Mouse (Mus musculus) erythroblast, adult 5-6 weeks (primary cell): ENCODE results near the gene Tfip11. TPM values are rescaled to one million over a fixed set of nuclear protein-coding genes. Genes with fewer than 3 reads are reported as not detected.
"Not testable (repeated sequence)": the region's sequence is repeated elsewhere in the genome, so short reads cannot be mapped to it uniquely, and the experiment has no call there.

Experiments used
- ATAC-seq: replicated peaks from 2 replicates; pipeline ENCODE4 v1.8.0; 2016; ENCODE audit warnings: moderate number of reproducible peaks, mild to moderate bottlenecking, moderate TSS enrichment, inconsistent platforms; ENCODE audit not compliant: poor library complexity, low FRiP score, severe bottlenecking
- total RNA-seq, 2 experiments: library from RNA; stranded (forward) in 1 of 2; stranded (reverse) in 1 of 2; fragments of 150-400 nt in 1 of 2; fragments of 200-764, 138-1000 nt in 1 of 2; gene quantifications; 2 replicates each; pipeline versions ENCODE4 v1.2.3 to v1.2.4; 2015 to 2017; ENCODE audit warnings: low replicate concordance in 2 of 2

Gene Tfip11
- total RNA-seq, 2 experiments from 2014 or later: 3.5 to 3.9 TPM

- no peak for ATAC-seq
Measured at GRCm38 (mm10) chr5:112317328-112317727, 8.8 kb upstream of the Tfip11 start.

DNA sequence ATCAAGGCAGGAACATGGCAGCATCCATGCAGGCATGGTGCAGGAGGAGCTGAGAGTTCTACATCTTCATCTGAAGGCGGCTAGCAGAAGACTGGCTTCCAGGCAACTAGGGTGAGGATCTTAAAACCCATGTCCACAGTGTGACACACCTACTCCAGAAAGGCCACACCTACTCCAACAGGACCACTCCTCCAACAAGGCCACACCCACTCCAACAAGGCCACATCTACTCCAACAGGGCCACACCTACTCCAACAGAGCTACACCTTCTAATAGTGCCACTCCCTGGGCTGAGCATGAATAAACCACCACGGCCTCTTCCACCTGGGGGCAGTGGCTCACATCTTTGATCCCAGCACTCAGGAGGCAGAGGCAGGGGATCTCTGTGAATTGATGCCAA is 6.8 kb upstream of the Tfip11 start:
- not testable (repeated sequence) for ATAC-seq

DNA sequence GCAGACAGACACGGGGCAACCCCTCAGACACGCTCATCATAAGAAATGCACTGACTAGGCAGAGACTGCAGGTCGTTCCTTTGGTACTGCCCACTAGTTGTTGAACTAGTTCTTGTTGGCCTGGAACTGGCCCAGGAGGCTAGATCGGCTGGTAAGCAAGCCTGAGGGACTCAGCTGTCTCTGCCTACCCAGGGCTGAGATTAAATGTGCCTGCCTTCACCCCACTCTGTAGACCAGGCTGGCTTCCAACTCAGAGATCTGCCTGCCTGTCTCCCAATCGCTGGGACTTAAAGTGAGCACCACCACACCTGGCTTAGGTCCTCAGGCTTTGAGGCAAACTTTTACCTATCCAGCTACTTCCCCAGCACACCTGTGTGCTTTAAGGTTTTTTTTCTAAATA is 5.8 kb upstream of the Tfip11 start:
- no peak for ATAC-seq

- no peak for ATAC-seq
Measured at GRCm38 (mm10) chr5:112320936-112321335, 5.2 kb upstream of the Tfip11 start.

DNA sequence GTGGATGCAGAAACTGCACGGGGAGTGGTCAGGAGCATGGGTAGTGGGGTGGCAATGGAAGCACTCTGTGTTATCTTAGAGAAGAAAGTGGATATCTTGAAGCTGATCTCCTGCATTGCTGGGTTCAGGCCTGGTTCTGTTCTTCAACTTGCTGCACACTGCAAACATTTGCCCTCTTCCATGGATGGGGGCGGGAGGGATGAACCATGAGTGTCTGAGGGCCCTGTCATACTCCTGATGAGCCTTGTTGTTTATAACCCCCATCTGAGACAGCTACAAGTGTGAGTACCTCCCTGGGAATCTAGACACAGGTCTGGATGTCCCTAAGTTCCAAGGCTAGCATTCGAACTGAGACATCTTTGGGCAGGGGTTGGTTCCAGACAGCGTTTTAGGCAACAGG is 4.8 kb upstream of the Tfip11 start:
- no peak for ATAC-seq

GRCm38 (mm10) chr5:112323246-112323645 is 2.9 kb upstream of the Tfip11 start:
- no peak for ATAC-seq

DNA sequence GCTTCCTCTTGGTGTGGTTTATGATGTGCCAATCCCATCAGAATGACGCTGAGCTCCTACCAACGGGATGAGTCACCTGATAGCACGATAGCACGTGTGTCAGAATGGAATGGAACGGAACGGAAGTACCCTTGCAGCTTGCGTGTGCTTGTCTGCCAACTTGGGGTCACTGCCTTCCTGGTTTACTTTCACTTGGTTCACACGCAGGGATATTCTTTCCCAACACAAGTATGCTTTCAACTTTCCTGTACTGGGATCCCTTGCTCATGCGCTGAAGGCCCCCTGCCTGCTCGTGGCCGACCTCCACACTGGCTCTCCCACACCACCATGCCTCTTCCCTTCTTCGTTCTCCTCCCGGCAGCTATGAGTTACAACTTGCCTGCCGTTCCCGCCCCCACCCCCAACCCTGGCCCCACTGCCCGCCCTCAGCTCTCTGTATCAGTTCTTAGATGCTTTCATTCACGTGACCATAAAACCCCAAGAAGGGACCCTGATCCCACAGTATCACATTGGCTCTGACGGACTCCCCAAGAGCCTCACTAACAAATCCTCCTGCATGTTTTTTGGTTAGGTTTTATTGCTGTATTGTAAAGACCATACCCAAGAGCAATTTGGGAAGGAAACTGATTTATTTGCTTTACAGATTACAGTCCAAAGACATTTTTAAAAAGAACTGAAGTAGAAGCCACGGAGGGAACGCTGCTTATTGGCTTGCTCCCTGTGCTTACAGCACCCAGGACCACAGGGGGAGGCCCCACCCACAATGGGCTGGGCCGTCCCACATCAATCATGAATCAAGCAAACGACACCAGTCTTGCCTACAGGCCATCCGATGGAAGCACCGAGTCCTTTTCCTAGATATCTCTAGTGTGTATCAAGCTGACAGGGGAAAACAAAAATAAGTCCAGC is 1.3 kb upstream of the Tfip11 start:
- peak; percentile 80 for ATAC-seq

DNA sequence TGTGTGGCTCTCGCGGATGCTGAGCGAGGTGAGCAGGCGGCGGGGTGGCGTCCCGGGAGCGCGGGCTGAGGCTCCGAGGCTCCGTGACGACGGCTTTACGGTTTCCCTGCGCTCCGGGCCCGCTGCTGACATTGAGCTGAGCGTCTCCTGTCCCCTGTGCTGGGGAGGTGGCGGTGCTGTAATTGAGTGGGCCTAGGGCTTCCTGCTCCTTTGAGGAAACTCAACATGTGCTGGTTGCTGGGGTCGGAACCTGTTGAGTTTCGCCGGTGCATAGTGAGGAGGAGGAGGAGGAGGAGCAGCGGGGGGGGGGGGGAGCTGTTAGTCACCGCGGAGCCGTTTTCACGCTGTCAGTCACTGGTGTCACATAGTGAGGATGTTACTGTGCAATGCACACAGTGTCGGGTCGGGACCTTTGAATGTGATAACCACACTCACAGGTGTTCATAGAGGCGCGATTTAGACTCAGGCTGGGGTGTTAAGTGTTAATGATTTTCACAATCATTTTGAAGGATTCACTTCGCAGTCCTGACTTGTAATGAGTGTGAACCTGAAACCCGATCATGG is 370 bp downstream of the Tfip11 start:
- ATAC-seq: peak; percentile 20

DNA sequence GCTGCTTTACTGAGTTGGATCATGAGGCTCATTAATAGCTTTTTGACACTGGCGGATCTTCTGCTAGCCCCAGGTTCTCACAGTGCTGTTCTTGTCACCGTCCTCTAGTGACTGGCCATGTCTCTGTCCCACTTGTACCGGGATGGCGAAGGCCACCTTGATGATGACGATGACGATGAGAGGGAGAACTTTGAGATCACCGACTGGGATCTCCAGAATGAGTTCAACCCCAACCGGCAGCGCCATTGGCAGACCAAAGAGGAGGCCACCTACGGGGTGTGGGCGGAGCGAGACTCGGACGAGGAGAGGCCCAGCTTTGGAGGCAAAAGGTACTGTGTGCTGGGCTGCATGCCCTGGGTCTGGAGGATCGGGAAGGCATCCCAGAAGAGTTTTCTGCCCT is 1.7 kb downstream of the Tfip11 start:
- no peak for ATAC-seq

DNA sequence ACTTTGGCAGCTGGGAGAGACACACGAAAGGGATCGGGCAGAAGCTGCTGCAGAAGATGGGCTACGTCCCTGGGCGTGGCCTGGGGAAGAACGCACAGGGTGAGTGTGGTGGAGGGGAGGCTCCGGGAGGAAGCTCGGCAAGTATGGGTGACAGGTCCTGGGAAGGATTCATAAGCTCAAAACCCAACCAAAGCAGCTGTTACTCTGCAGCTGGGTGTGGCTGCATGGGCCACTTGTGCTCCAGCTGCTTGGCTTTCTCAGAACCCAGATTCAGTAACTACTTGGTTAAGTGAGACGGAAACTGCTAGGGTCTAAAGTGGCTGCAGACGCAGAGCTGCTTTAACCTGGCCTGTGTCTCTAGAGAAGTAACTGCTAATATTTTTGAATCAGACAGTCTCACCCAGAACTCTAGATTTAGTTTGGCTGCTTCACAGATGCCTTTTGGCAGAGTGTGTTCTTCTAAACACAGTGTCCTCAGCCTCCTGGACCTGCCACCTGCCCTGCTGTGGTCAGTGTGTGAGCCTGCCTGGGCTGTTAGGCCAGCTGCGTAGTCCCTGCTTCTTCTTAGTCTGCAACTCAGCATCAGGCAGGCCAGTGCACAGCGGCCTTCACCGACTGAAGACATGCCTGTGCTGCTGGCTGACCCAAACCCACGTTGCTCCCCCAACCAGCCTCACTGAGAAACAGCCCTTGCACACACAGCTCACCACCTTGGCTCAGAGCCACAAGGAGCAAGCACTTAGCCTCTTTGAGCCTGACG is 3.8 kb downstream of the Tfip11 start:
- ATAC-seq: no peak

- ATAC-seq: peak; percentile 36; the same call in 1 of the 2 replicates
Measured at GRCm38 (mm10) chr5:112335473-112335872, 9.3 kb downstream of the Tfip11 start.

DNA sequence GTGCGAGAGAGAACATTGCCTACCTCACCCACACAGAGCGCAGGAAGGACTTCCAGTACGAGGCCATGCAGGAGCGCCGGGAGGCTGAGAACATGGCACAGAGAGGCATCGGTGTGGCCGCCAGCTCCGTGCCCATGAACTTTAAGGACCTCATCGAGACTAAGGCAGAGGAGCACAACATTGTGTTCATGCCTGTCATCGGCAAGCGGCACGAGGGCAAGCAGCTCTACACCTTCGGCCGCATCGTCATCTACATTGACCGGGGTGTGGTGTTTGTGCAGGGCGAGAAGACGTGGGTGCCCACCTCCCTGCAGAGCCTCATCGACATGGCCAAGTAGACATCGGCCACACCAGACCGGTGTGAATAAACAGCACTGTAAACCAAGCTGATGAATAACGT is 10.8 kb downstream of the Tfip11 start:
- ATAC-seq: no peak

DNA sequence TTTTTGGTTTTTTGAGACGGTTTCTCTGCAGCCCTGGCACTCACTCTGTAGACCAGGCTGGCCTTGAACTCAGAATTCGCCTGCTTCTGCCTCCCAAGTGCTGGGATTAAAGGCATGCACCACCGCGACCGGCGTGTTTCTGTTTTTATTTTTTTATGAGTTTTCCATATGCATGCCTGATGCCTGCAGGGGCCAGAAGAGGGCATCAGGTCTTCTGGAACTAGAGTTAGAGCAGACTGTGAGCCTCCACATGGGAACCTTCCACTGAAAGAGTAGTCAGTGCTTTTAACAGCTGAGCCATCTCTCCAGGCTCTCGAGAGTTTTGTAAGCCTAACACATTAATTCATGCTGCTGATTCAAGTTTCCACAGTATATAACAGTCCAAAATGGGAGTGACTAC is 13.1 kb downstream of the Tfip11 start:
- no peak for ATAC-seq

DNA sequence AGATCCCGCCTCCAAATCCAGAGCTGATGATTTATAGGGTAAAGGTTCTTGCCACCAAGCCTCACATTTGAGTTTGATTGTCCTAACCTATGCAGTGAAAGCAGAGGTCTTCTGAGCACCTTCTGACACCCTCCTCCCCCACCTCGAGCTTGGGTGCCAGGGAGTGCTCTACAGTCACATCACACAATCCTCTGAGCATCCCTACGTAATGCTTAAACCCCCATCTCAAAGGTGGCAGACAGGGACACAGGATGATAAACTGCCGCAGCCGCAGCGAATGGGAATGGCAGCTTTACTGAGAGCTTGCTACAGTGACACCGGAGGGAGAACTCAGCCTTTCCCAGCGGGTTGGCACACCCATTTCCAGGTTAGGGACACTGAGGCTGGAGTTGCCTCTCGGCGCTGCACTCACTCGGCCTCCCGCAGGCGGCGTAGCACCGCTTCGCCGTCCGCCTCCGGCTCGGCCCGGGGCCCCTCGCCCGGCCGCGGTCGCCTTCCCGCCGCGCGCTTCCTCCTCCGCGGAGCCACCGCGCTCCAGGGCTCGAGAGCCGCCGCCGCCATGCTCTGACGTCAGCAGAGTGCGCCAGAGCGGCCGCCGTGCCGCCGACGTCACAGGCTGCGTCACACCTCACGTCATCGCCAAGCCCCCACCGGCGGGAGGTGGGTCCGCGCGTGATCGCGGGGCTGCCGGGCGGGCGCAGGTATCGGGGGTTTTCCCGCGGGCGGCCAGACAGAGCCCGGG is 16.5 kb downstream of the Tfip11 start, which contains the start of the genes Srrd and Hps4:
TSS of gene Srrd (minus strand) at position 578 of the 742 bp plus-strand sequence.
TSS of gene Hps4 (plus strand) at position 621 of the 742 bp plus-strand sequence.
- peak; percentile 61 for ATAC-seq

DNA sequence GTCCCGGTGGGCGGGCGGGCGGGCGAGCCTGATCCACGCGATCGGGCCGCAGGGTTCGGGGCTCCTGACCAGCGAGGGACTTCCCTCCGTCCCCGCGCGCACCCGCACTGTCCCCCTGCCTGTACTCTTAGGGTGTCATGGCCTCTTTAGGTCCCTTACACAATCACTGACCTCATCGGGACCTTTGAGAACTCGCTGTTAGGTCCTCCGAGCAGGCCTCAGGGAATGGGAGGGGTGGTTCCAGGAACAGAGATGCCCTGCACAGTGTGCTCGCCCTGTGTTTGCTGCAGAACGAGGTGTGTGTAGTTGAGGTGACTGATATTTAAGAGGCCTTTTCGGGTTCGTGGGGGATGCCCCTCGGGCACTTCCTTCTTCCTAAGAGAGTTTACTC is 17.0 kb downstream of the Tfip11 start:
- ATAC-seq: peak; percentile 48

GRCm38 (mm10) chr5:112344092-112344960 is 18.2 kb downstream of the Tfip11 start:
- ATAC-seq: no peak

DNA sequence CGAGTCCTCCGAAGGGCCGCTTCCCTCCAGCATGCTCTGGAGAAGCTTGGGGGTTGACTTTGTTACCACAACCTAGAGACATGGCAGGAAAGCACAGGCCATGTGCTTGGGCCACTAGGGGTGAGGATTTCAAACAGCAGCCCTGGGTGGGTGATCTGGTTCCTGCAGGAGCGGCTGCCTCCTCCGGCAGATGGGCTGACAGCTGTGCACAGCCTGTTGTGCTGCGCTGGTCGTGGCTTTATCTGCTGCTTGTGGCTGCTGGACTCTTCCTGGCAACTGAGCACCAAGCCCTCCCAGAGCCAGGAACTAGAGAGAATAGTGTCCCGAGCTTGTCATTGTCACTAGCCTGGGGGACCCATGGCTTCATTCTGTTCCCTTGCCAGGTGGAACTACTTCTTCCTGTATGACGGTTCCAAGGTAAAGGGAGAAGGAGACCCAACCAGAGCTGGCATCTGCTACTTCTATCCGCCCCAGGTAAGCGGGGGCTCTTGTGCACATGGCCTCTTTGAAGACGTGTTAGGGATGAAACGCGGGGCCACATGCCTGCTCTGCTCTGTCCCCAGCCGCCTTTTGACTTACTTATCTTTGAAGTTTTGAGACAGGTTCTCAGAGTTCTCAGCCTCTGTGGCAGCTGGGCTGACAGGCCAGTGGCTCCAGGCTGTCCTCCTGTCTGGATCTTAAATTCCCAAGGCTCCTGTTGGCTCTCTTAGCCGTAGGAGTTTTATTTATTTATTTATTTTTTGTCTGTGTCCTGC is 20.2 kb downstream of the Tfip11 start:
- ATAC-seq: no peak

DNA sequence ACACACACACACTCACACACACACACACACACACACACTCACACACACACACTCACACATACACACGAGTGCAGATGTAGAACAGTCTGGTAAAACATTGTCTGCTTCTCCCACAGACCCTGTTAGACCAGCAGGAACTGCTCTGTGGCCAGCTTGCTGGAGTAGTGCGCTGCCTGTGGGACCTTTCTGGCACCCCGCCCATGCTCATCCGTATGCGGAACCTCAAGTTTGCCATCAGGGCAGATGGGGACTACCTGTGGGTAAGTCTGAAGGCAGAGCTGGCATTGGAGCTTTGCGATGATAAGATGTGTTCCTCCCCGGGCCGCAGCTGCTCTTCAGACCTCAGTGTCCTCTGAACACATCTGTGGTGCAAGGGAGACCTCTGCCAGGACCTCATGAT is 23.0 kb downstream of the Tfip11 start:
- no peak for ATAC-seq
